Mouse (Mus musculus): ENCODE measurements around the gene Wnt16.

- TF ChIP-seq CTCF (IDR thresholded peaks at IDR 0.05) (no peak), EP300 (IDR thresholded peaks at IDR 0.05; ENCODE audit: insufficient read depth, low read depth, low read length) (no peak)
Measured at GRCm38 (mm10) chr6:22339763-22340542, 51.9 kb downstream of the Wnt16 start.
